Mouse (Mus musculus) CH12F3 (cell line): ENCODE measurements around the gene Srrm4.

Experiments
- in situ Hi-C: fragments of 300-500 bp; cut with MboI; formaldehyde crosslinking; loops from 2 replicates; pipeline ENCODE4 v1.14.3; 2020; ENCODE audit warnings: low sequenced_read_pairs

The Srrm4 gene

GRCm38 (mm10) chr5:116409689-116410590, 181.7 kb downstream of the Srrm4 start:
- in situ Hi-C loops = no loop called here

- in situ Hi-C loops = no loop called here
Observed at GRCm38 (mm10) chr5:116408965-116409364, 182.7 kb downstream of the Srrm4 start.

GRCm38 (mm10) chr5:116407936-116408335, 183.7 kb downstream of the Srrm4 start:
- in situ Hi-C loops = no loop called here

- in situ Hi-C loops = no loop called here
Observed at GRCm38 (mm10) chr5:116407321-116407720, 184.3 kb downstream of the Srrm4 start.

GRCm38 (mm10) chr5:116406507-116406906, 185.1 kb downstream of the Srrm4 start:
- in situ Hi-C loops = no loop called here

GRCm38 (mm10) chr5:116405934-116406333, 185.7 kb downstream of the Srrm4 start:
- in situ Hi-C loops = no loop called here

- in situ Hi-C loops = no loop called here
Observed at GRCm38 (mm10) chr5:116404063-116404462, 187.6 kb downstream of the Srrm4 start.

- in situ Hi-C loops = no loop called here
Observed at GRCm38 (mm10) chr5:116400801-116401200, 190.8 kb downstream of the Srrm4 start.

GRCm38 (mm10) chr5:116400042-116400730, 191.4 kb downstream of the Srrm4 start:
- in situ Hi-C loops = no loop called here

GRCm38 (mm10) chr5:116396104-116396503, 195.5 kb downstream of the Srrm4 start:
- in situ Hi-C loops = no loop called here

GRCm38 (mm10) chr5:116392603-116393002, 199.0 kb downstream of the Srrm4 start:
- in situ Hi-C loops = no loop called here

- in situ Hi-C loops = no loop called here
Observed at GRCm38 (mm10) chr5:116389856-116390542, 201.6 kb downstream of the Srrm4 start.

GRCm38 (mm10) chr5:116389321-116389720, 202.3 kb downstream of the Srrm4 start:
- in situ Hi-C loops = no loop called here
